Mouse (Mus musculus) neutrophil, adult 5-6 weeks (primary cell): ENCODE measurements around the gene Alcam. TPM values are rescaled to one million over a fixed set of nuclear protein-coding genes. Genes with fewer than 3 reads are reported as not detected.

ENCODE experiments used
- ATAC-seq: fragments of 151-379, 151-347 bp; 2 replicates; pipeline ENCODE4 v1.8.0; 2017; ENCODE audit warnings: mild to moderate bottlenecking, moderate TSS enrichment; ENCODE audit not compliant: insufficient number of reproducible peaks, poor library complexity, low FRiP score, severe bottlenecking; ENCODE audit errors: extremely low read depth
- total RNA-seq: library from RNA; stranded (forward); fragments of 200-1000 nt; gene quantifications from 2 replicates; pipeline ENCODE4 v1.2.3, GENCODE M21; 2017

The Alcam gene
- total RNA-seq, 1 experiment from 2014 or later = 136 TPM

DNA sequence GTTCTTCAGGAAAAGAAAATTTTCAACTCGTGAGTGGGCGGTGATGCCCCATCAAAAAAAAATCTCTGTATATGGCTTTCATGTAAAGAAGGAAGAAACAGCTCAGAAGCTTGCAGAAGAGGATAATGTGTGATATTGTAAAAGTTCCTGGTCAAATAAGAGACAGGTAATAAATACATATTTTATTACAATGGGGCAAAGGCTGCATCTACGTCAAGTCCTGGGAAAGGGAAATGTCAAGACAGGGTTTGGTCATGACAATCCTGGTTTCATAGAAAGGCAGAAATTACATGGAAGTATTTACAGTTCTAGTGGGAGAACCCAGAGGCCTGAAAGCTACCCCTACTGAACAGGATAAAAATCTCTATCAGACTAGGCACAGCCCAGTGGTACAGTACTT, 7.9 kb downstream of the Alcam start:
- no peak for ATAC-seq

DNA sequence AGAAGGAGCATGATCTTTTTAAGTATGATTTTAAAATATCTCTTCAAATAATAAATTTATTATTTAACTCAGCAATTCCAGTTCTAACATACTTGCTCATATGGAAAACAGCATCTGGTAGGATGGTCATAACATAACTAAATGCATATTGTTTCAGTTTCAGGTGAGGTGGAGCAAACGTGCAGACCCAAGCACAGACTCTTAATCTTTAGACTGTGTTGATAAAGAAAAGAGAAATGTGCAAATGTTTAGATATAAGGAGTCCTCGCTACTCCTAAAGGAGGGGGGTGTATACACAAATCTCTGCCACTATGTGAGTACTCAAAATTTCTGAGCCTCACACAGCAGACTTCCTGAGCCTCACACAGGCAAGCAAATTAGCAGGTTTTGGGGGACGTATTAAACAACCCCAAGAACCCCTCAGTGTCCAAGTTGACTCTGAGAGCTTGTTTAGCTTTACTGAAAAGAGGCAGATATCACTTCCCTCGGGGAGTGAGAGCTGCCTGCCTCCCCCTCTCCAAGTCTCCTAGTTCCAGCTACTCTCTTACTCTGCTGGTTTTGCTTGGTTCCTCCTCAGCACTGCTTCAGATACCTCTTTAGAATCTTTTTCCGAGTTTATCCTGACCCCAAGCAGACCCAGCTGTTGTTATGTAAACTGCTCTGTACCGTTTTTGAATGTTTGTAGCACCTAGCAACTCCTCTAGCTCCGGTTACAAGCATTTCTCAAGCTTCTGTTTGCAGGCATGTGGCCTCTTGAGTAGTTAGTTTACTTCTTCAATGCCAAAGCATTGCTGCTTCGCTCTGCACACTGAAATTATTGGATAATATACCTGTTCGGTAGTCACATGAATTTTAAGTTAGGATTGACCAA, 10.0 kb downstream of the Alcam start:
- no peak for ATAC-seq

GRCm38 (mm10) chr16:52443055-52443454, 10.8 kb downstream of the Alcam start:
- no peak for ATAC-seq

- ATAC-seq = no peak
Observed at GRCm38 (mm10) chr16:52439600-52439999, 14.3 kb downstream of the Alcam start.

GRCm38 (mm10) chr16:52439007-52439406, 14.9 kb downstream of the Alcam start:
- ATAC-seq = no peak

DNA sequence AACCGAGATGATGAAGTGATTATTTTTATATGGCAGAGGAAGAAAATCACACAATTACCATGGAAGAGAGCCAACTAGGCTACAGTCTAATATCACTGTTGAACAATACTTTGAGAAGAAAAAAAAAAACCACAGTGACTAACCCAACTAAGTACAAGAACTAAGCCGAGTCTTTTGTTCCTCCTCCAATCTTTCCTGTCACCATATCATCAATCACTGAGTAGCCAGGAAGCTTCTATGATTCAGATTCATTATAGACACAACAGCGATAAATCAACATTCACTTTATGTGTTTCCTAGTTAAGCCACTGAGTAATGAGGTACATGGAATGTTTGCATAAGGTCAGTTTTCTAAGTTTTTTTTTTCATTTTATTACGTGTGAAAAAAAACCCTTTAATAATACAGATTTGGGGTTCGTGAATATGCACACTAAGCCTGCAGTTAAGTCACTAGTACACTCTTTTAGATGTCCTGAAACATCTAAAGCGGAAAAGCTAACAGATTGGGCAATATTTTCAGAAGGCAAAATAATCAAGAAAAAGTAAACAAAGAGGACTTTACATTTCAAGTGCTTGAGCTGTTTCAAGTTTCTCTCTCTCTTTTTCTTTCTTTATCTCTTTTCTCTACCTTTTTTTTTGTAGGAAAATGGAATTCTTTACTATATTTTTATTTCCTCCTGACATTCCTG, 15.5 kb downstream of the Alcam start:
- ATAC-seq = no peak

DNA sequence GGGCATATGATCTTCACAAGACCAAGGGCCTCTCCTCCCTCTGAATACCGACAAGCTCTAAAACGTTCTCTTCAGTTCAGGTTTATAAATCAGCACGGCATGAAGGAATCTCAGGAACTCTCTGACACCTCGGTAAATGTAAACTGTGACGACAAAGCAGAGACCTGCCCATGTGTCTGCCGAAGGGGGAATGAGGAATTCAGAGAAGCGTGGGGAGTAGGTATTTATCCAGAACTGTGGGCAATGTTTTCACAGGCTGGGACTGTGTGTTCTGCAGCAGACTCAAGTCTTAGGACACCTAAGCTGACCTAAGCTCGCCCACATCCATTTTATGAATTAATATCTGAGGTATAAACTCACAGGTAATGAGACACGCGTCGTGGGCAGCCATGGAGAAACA, 20.7 kb downstream of the Alcam start:
- no peak for ATAC-seq

GRCm38 (mm10) chr16:52432072-52432471, 21.8 kb downstream of the Alcam start:
- ATAC-seq = no peak

DNA sequence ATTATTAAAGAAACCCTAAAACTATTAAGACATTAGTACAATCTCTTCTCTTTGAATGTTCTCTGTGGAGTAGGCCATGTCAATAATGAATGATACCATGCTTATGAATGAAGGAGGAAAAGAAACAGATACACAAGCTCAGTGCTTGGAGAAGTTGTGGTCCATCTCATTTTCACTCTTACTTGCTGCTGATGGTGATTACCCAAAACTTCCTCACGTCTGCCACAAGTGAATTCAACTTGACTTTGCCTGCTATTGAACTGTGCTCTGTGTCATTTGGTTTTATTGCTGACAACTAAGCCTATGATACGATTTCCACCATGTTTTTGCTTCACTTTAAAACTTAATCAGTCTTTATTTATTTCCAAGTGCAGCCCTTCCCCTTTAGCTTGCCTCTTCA, 22.3 kb downstream of the Alcam start:
- 0 out of 2 replicates have a peak, but pooled peaks have one; percentile 16 for ATAC-seq

GRCm38 (mm10) chr16:52430073-52430472, 23.8 kb downstream of the Alcam start:
- no peak for ATAC-seq

GRCm38 (mm10) chr16:52429661-52430060, 24.2 kb downstream of the Alcam start:
- no peak for ATAC-seq

DNA sequence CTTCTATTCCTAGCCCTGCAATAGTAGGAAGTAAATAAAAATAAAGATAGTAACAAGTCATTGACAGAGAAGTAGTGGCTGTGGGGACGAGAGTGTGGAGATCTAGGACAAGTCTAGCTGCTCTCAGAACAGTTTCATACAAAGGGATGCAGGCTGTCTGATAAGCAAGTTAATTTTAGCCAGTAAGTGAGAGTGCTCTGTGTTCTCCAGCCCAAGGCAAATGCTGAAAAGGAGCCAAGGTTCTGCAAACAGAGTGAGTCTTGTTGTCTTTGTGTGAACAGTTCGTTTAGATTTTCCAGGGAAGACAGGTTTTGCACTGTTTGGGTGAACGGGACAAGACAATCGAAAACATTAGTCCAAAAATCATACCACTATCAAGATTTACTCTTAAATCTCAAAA, 25.4 kb downstream of the Alcam start:
- ATAC-seq = no peak

GRCm38 (mm10) chr16:52418568-52419158, 35.2 kb downstream of the Alcam start:
- ATAC-seq = peak; percentile 80

DNA sequence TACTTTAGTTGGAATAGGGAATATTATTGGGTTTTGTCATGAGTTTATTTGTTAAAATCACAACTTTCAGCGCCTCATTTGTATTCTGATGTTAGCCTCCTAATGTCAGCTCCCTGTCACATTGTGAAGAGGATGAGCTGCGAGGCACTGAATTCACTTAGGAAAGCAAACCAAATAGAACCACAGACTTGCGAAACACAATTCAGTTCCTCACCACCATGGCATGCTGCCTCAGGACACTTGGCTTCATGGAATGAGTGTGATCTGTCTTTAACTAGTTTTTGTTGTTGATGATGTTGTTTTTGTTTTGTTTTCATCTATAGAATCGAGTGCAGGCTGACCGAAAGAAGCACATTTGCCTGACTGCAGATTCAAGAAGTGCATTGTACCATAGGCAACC, 35.9 kb downstream of the Alcam start:
- ATAC-seq = peak; percentile 11; the same call in 1 of the 2 replicates

DNA sequence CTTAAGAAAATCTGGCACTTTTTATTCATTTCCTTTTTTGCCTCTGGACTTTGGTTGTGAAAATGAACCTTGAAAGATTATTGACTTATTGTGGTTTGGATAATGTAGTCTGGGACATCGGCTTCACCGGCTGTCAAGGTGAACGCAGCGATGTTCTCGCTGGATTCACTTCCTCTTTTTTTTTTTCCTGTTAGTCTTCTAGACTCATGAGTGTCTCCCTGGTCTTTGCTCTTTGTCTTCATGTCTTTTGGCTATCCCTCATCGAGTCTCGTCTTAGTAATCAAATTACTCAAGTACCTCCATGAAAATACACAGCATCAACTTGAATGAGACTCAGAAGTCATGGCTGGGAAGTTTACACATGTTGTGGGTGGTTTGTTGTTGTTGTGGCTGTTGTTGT, 36.7 kb downstream of the Alcam start:
- ATAC-seq = peak; percentile 66

- ATAC-seq = no peak
Observed at GRCm38 (mm10) chr16:52413714-52414113, 40.2 kb downstream of the Alcam start.

- ATAC-seq = no peak
Observed at GRCm38 (mm10) chr16:52406072-52406471, 47.8 kb downstream of the Alcam start.

DNA sequence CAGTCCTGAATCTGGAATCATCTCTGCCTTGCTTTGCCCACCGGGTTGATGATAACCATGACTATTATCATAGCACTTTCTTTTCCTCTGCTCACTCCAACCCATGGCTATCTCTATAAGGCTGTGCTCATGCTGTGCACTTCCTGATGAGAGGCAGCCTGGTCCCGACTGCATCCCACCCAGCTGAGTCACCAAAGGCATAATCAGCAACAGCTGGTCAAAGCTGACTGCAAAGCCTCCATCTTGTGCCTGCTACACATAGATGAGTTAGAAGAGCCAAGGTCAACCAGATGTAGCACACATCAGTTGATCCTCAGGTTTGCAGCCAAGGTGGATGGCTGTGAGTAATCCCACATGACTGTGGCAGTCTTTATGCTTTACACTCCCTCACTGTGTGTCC, 48.6 kb downstream of the Alcam start:
- ATAC-seq = no peak

DNA sequence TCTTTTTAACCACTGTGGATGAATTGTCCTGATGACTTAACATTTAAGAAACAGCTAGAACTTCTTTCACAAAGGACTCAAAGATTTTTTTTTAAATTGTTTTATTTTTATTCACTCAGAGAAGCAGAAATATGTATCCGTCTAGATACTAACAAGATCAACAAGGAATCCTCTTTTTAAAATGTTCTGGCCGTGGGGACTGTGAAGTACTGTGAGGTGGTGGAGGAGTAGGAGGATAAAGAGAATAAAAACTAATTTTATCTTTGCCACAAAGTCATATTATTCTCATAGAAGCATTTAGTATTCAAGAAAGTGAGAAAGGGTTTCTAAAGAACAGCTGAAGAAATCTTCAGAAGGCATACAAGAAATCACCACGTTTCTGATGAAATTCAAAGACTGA, 54.8 kb downstream of the Alcam start:
- ATAC-seq = no peak

- ATAC-seq = no peak
Observed at GRCm38 (mm10) chr16:52386781-52387300, 67.0 kb downstream of the Alcam start.
